Mouse (Mus musculus) heart, postnatal 10 days (tissue): Measurements from ENCODE around the gene Il2rb. TPM values are rescaled to one million over a fixed set of nuclear protein-coding genes. Genes with fewer than 3 reads are reported as not detected.

Experiments used
- DNase-seq, 2 experiments: peaks; one replicate each; pipeline ENCODE4 v3.0.0; 2021
- intact Hi-C: fragments of 180-260 bp; cut with DNase I; formaldehyde crosslinking; loops from one replicate; pipeline ENCODE4 v1.15.1; 2025
- total RNA-seq, 2 experiments: library from RNA; stranded (reverse); gene quantifications; 2 replicates each; pipeline ENCODE4 v1.2.3; 2021

Gene Il2rb
- total RNA-seq, 2 experiments from 2014 or later = 0.20 to 0.26 TPM

DNA sequence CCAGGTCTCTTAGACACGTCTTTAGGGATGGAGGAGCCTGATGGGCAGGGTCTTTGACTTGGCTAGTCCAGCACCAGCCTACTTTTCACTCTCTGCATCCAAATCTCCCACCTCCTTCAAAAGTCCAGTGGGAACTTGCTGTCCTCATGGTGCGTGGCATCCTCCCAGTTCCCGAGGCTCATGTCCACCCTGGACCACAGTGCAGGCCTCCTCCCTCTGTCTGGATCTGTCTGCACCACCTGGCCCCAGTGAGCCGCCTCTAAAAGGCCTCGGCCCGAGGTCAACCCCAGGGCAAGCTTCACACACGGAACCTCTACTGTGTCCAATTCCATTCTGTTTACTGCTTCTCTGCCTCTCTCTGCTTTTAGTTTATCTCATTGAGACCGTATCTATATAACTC, 26.3 kb upstream of the Il2rb start:
- peak in 1 of 2 experiments; percentile 22 for DNase-seq
- intact Hi-C loops = no loop called here

DNA sequence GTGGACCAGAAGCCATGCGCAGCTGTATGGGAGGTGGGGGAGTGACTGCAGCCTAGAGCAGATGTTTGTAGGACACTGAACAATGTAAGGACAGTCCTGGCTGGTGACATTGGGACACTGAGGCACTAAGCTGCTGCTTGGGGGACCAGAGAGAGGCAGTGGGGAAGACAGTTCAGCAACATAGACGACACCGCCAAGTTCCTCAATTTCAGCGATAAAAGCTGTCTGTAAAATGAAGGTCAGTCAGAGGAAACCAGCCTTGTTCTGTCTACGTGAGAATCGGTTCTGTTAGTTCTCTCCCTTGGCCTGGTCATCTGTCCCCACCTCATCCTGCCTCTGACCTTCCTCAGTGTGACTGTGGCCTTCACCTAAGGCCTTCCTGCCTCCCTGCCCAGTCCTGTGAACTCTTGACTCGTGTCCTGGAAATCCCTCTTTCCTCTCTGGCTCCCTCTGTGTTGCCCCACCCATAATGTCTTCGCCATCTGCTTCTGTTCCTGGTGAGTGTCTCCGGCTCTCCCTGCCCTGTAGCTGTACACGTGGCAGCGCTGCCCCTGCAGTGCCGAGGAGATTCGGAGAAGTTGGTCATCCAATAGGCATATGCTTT, 25.1 kb upstream of the Il2rb start:
- intact Hi-C loops = no loop called here

DNA sequence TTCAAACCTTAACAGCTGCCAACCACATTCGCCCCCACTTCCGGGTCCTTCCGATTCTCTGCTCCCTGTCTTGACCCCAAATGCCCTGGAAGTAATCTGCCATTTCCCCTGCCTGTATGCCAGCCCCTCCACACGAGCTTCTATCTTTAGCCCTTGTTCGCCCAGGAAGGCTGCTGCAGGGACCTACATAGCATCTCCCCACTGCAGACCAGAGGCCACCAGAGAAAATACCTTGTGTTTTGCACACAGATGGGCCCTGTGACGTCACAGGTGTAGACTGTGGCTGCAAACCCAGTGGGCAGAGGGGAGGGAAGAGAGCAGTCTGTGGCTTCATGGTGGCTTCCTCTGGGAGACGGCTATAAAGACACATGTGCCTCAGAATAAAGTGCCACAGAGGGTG, 23.1 kb upstream of the Il2rb start:
- intact Hi-C loops = loop anchor here (10.0 kb wide), 1 partner anchor 263 kb away; no protein-coding TSS in a partner anchor
- peak in 1 of 2 experiments; percentile 49 for DNase-seq

More for the DNA sequence above, 25.1 kb upstream of the Il2rb start:
- peak; percentile 73 to 77 for DNase-seq

DNA sequence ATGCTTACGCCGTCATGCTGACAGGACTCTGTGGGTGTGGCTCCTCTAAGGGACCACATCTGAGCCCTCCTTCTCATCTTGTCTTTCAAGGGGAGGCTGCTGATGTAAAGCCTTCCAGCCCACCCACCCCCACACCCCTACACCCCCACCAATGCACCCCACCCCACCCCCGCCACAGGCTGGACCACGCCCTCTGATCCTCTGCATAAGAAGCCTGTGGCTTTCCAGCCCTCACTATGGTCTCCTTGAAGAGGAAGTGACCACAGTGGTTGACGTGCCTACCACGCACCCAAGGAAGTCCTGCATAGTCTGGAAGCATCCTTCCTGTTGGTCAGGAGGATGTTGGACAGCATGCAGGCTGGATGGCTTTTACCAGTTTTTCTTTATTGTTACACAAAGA, 20.7 kb upstream of the Il2rb start:
- no peak for DNase-seq
- intact Hi-C loops = loop anchor here (2.0 to 10.0 kb wide), 2 partner anchors 67 to 261 kb away; no protein-coding TSS in a partner anchor

DNA sequence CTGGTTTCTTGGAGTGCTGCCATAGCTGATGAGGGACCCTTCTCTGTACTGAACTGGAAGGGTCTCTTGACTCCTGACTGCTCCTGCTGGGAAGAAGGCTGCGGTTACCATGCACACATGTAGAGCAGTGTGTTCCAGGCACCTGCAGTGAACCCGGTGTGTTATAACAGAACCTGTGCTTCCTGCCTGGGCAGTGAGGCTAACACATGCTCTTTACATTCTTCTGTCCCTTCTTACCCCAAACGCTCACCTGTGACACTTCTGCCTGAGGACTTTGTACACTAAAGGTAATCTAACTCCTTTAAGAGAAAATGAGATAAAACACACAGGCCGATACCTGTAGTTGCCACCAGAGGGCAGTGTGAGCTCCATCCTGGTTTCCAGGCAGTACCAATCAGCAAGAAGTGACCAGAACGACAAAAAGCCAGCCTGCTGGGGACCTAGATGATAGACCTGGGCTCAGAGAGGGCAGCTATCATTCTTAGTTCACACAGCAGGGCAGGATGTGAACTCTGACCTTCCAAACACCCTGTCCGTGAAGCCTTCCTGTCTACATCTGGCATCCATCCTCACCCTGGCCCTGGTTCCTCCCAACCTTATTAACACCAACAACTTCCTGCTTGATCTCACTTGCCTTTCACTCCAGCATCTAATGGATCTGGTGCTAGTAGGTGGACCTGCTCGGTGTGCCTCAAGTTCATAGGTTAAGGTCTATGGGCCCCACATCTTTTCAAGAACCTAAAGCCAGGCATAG, 19.5 kb upstream of the Il2rb start:
- intact Hi-C loops = loop anchor here (1.0 to 10.0 kb wide), 3 partner anchors 18 to 260 kb away; no protein-coding TSS in a partner anchor
- peak; percentile 82 to 90 for DNase-seq

DNA sequence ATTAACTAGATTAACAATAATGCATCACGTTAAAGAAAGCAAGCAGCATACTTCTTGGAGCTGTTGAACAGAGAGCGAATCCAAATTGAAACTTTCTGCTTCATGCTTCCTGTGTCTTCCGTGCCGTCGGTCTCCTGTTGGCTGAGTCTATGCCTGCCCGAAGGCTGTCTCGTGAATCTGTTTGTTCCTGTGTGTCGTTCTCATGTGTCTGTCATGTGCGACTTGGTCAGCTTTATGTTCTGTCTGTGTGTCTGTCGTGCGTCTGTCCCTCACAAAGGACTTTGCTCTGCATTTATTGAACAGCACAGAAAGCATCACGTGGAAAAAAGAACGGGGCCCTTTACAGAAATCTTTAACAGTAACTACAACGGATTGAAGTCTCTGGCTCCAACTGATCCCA, 17.9 kb upstream of the Il2rb start:
- DNase-seq = no peak
- intact Hi-C loops = loop anchor here (2.0 to 10.0 kb wide), 2 partner anchors 64 to 258 kb away; no protein-coding TSS in a partner anchor

DNA sequence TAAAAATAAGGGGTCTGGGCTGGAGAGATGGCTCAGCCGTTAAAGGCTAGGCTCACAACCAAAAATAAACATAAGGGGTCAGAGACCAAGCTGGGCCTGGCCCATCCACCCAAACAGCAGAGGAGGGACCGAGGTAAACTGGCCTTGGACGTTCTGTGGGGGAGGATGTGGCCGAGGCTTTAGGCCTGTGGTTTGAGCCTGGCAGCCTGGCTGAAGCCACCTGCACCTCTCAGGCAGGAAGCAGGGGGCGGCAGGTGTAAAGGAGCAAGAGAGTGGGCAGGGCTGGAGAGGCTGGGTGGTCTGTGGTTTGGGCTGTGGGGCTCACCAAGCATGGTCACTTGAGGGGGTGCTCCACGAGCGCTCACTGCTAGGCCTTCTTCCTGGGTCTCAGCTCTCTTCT, 16.9 kb upstream of the Il2rb start:
- no peak for DNase-seq
- intact Hi-C loops = loop anchor here (2.0 to 10.0 kb wide), 2 partner anchors 63 to 257 kb away; no protein-coding TSS in a partner anchor

DNA sequence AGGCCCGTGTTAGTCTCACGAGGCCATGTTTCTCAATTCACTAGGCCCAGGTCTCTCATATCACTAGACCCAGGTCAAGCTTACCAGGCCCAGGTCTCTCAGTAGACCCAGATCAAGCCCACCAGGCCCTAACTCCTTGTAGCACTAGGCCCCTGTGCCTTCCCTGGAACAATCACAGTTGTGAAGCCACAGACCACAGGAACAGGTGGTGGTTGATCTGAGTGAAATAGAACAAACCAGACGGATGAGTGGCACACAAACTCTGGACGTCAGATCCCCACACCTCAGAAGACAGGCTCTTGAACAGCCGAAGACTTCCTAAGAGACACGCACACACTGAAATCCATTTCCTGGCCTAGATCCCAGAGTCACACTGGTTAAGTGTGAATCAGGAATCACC, 15.7 kb upstream of the Il2rb start:
- intact Hi-C loops = loop anchor here (10.0 kb wide), 1 partner anchor 256 kb away; no protein-coding TSS in a partner anchor

DNA sequence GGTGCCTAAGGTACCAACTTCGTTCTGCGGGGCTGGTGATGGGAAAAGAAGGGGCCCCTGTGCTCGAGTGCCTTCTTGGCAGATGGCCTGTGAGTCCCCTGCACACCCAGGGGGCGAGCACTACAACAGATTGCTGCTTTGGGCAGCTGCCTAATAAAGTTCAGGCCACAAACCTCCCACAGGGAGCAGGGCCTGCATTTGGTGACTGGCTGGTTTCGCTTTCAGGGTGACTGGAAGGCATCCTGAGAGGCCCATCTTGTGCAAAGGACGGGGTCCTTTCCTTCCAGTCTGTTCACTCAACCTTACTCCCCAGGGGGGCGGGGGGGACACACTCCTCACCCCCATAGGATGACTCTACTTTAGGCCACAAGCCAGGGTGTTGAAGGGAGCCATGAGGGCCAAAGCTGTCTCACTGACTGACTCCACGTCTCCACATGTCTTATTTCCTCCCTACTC, 15.1 kb upstream of the Il2rb start:
- intact Hi-C loops = loop anchor here (10.0 kb wide), 1 partner anchor 255 kb away; no protein-coding TSS in a partner anchor
- DNase-seq = peak in 1 of 2 experiments; percentile 29

More for the DNA sequence above, 15.7 kb upstream of the Il2rb start:
- DNase-seq = no peak

DNA sequence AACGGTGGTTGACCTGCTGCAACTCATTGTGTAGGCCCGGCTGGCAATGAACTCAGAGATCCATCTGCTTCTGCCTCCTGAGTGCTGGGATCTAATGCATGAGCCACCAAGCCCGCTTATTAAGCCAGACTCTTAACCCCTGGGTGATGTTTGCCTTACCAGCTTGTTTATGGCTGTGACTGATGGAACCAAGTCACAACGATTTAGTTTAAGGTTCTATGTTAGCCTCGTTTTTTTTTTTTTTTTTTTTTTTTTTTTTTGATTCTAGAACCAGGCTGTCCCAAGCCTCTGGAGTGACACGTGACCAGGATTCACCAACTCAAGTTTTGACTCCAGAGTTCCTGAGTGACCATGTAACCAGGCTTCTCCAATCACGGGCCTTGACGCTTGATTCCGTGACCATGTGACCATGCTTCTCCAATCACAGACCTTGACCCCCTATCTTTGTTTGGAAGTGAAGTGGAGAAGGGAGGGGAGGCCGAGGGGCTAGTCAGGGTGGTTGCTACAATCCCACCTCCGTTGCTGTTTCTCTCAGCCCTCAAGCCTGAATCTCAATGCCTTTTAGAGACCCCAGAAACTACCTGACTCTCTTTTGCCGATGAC, 14.3 kb upstream of the Il2rb start:
- intact Hi-C loops = no loop called here
- DNase-seq = no peak

DNA sequence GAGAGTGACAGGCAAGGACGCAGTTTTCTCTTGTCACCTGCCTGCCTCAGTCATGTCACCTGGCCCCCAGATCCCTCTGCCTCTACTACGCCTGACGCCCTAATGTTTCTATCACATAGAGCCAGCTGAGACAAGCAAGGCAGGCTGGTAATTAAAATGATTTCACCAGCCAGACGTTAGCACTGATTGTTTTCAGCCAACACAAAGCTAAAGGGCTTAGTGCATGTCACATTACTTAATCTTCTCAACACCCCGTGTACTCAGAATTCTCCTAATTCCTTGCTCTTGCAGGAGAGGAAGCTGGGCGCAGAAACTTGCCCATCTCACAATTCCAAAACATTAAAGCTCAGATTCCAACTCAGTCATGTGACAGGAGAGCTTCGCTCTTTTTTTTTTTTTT, 13.4 kb upstream of the Il2rb start:
- intact Hi-C loops = no loop called here
- no peak for DNase-seq

DNA sequence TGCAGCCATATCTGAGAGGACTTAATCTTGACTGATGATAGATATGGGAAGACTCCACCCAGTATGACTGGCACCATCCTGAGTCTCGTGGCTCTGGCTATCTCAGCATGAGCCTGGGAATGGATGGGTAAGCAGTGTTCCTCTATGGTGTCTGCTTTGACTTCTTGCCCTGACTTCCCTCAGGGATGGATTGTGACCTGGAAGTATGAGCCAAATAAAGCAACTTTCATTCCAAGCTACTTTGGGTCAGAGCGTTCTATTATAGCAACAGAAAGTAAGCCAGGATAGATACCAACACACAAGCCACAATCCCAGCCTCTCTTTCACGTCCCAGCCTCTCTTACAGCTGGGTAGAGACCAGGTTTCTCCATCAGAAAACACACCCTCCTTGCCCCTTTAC, 10.5 kb upstream of the Il2rb start:
- intact Hi-C loops = no loop called here
- DNase-seq = no peak

DNA sequence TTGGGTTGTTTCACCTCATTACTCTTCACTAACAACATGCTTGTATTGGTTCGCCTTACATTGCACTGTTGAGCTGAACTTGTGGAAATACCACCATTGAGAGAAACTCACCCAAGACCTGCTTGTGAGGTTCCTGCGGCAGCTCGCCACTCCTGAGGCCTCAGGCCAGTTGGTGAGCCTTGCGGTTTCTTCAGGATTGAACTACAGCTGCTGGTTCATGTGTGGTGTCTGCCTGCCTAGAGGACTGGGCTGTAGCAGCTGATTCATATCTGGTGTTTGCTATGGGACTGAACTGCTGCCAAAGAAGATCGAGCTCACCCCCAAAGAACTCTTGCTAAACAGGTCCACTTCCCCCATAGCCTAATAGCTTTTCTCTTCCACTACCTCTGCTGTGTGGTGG, 9.7 kb upstream of the Il2rb start:
- DNase-seq = no peak

DNA sequence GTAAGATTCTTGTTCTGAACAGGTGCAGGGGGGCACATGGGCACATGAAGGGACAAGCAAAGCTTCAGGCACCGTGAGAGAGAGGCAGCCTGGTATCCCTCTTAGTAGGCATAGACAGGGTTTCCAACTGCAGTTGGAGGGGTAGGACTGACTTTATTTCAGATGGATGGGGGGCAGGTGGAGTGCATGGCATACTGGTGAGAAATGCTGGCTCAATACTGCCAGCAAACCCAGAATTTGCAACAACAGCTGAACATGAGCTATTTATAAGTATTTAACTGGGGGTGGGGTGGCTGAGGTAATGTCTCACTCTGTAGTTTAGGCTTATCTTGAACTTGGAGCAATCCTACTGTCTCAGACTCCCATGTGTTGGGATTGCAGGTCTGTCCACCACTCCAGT, 8.9 kb upstream of the Il2rb start:
- no peak for DNase-seq
- intact Hi-C loops = no loop called here

More for the DNA sequence above, 9.7 kb upstream of the Il2rb start:
- intact Hi-C loops = no loop called here

DNA sequence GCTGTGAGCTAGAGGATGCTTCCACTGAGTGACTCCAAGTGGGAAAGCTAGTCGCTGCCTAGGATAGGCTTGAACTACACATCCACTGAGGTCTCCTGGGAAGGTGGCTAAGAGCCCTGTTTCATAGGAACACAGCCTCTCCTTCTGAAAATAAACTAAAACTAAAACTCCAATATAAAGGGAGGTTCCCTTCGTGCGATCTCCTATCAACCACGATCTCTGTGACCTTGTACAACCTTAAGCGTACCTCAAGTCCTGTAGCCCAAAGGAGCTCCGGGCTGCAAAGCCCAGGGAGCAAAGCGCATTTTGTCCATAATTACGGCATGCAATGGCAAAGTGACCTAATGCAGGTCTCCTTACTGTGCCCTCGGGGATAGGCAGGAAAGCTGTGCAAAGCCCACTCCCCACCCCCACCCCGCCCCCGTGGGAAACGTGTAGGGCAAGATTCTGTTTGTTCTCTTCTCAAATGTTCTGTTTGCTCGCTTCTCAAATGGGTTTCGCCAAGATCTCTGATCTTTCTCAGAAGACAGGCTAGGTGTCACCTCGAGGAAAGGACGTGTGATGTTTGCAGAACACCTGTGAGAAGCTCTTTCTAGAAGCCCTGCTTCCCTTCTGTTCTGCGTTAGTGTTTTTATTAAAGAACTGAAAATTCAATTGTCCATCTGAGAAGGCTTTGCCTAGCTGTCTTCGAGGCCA, 7.5 kb upstream of the Il2rb start:
- intact Hi-C loops = no loop called here
- DNase-seq = no peak

DNA sequence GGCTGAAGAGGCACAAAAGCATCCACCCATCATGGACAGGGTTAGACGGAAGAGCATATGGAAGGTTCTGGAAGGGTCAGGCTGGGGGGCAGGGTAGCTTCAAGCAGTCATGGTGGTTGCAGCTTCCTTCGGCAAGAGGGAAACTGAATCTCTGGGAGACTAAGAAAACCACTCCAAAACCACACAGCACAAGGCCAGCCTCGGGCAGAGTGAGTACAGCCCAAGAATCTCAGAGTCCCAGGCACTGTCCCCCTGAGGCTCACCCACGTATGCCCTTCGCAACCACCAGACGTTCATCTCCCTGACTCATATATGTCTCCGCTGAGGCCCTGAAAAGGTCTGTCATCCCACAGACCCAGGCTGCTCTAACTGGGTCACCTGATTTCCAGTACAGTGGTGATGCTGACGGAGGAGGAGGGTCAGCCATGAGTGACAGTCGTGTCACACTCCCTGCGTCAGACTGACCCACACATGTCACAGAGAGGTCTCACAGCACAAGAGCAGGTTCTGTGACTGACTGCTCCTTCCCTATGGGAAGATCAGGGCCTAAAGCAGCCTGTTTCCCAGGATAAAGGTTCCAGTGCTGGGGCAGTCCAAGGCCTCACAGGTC, 1.6 kb downstream of the Il2rb start:
- intact Hi-C loops = no loop called here
- DNase-seq = no peak

DNA sequence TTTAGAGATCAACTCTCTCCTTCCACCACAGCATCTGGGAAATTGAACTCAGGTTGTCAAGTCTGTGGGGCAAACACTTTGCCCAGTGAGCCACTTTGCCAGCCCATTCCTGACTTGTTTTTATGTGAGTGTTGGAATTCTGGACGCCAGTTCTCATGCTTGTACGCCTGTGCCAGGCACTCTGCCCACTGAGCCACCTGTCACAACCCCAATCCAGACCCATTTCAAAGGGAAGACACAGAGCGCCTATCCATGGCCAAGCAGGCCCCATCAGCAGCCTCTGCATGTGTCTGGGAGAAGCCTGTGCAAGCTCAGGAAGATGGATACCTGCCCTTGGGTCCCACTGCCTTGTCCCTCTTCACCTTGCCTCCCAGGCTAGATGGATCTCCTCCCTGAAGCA, 3.8 kb downstream of the Il2rb start:
- DNase-seq = no peak
- intact Hi-C loops = no loop called here

DNA sequence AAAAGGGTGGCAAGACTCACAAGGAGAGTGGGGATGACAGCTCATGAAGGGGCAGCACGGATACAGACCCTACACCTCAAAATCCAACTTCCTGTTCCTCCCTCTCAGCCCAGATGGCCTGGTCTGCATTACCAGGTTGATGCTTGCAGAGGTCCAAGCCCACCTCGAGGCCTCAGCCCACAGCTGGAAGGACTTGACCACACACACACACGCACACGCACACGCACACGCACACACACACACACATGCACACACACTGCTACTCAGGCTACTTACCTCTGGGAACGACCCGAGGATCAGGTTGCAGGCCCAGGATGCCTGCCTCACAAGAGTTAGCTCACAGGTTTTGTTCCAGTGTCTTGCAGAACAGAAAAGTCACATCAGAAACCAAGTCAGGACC, 5.2 kb downstream of the Il2rb start:
- intact Hi-C loops = no loop called here
- DNase-seq = no peak

DNA sequence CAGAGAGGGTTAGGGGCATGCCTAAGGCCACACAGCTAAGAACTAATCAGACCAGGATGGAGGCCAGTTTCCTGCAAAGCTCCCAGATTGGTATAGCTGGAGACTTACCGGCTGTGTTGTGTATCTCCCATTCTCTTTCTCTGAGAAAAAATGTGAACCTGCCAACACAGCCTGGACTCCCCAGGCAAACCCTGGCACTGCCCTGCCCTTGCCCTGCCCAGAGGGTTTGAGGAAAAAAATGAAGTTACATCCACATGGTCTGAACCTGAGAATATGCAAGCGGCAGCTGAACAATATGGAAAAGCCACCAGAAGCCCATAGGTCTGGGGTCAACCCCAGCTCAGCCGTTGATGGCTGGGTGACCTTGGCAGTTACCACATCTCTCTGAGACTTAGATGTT, 5.8 kb downstream of the Il2rb start:
- intact Hi-C loops = no loop called here
- no peak for DNase-seq

DNA sequence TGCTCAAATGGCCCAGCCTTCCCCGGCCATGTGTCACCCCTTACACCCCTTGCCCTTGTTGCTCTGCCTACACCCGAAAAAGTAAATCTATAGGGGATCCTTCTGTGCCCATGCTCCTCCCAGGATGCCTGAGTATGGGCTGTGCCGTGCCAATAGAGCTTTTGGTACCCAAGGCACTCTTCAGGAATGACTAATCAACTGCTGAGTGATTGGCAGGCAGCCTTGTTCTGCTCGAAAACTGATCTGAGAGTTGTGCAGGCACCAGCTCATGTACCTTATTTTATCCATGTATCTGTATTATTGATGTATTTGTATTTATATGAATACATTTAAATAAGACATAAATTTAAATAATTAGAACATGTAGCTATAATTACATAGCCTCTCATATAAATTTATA, 8.0 kb downstream of the Il2rb start:
- intact Hi-C loops = no loop called here
- no peak for DNase-seq
